Mouse (Mus musculus): Measurements from ENCODE around the gene Asf1b.

Gene Asf1b

GRCm38 (mm10) chr8:83955106-83955957 lies at the start of gene Asf1b, which contains the start of gene Gm10644:
Asf1b (plus strand) TSS chr8:83955507.
Gm10644 (minus strand) TSS chr8:83955205.
- TF ChIP-seq GATA4 (IDR thresholded peaks at IDR 0.05; ENCODE audit: insufficient replicate concordance, low read length), result 0 out of 2 replicates have a peak, but pooled peaks have one; percentile 56

- TF ChIP-seq GATA4 (IDR thresholded peaks at IDR 0.05; ENCODE audit: insufficient replicate concordance, low read length), result no peak
Observed at GRCm38 (mm10) chr8:83908583-83908982, 46.7 kb upstream of the Asf1b start.

GRCm38 (mm10) chr8:83909311-83909710 lies 46.0 kb upstream of the Asf1b start:
- no peak for TF ChIP-seq GATA4 (IDR thresholded peaks at IDR 0.05; ENCODE audit: insufficient replicate concordance, low read length)

- TF ChIP-seq GATA4 (IDR thresholded peaks at IDR 0.05; ENCODE audit: insufficient replicate concordance, low read length), result no peak
Observed at GRCm38 (mm10) chr8:83911809-83912731, 43.2 kb upstream of the Asf1b start.

- TF ChIP-seq GATA4 (IDR thresholded peaks at IDR 0.05; ENCODE audit: insufficient replicate concordance, low read length), result no peak
Observed at GRCm38 (mm10) chr8:83914232-83914631, 41.1 kb upstream of the Asf1b start.

- peak; percentile 20; the same call in 1 of the 2 replicates for TF ChIP-seq GATA4 (IDR thresholded peaks at IDR 0.05; ENCODE audit: insufficient replicate concordance, low read length)
Observed at GRCm38 (mm10) chr8:83914860-83915259, 40.4 kb upstream of the Asf1b start.

GRCm38 (mm10) chr8:83916015-83916414 lies 39.3 kb upstream of the Asf1b start:
- no peak for TF ChIP-seq GATA4 (IDR thresholded peaks at IDR 0.05; ENCODE audit: insufficient replicate concordance, low read length)

GRCm38 (mm10) chr8:83917566-83917965 lies 37.7 kb upstream of the Asf1b start:
- TF ChIP-seq GATA4 (IDR thresholded peaks at IDR 0.05; ENCODE audit: insufficient replicate concordance, low read length), result no peak

- no peak for TF ChIP-seq GATA4 (IDR thresholded peaks at IDR 0.05; ENCODE audit: insufficient replicate concordance, low read length)
Observed at GRCm38 (mm10) chr8:83921558-83921957, 33.7 kb upstream of the Asf1b start.

- TF ChIP-seq GATA4 (IDR thresholded peaks at IDR 0.05; ENCODE audit: insufficient replicate concordance, low read length), result no peak
Observed at GRCm38 (mm10) chr8:83922727-83923126, 32.6 kb upstream of the Asf1b start.

- TF ChIP-seq GATA4 (IDR thresholded peaks at IDR 0.05; ENCODE audit: insufficient replicate concordance, low read length), result no peak
Observed at GRCm38 (mm10) chr8:83924585-83924984, 30.7 kb upstream of the Asf1b start.

GRCm38 (mm10) chr8:83926266-83926665 lies 29.0 kb upstream of the Asf1b start:
- no peak for TF ChIP-seq GATA4 (IDR thresholded peaks at IDR 0.05; ENCODE audit: insufficient replicate concordance, low read length)

- TF ChIP-seq GATA4 (IDR thresholded peaks at IDR 0.05; ENCODE audit: insufficient replicate concordance, low read length), result no peak
Observed at GRCm38 (mm10) chr8:83934222-83934621, 21.1 kb upstream of the Asf1b start.

GRCm38 (mm10) chr8:83934994-83935393 lies 20.3 kb upstream of the Asf1b start:
- TF ChIP-seq GATA4 (IDR thresholded peaks at IDR 0.05; ENCODE audit: insufficient replicate concordance, low read length), result no peak

GRCm38 (mm10) chr8:83935435-83935834 lies 19.9 kb upstream of the Asf1b start:
- TF ChIP-seq GATA4 (IDR thresholded peaks at IDR 0.05; ENCODE audit: insufficient replicate concordance, low read length), result no peak

- no peak for TF ChIP-seq GATA4 (IDR thresholded peaks at IDR 0.05; ENCODE audit: insufficient replicate concordance, low read length)
Observed at GRCm38 (mm10) chr8:83937645-83938044, 17.7 kb upstream of the Asf1b start.

Data from liver, adult (tissue).